Mouse (Mus musculus) heart, embryonic 16.5 days (tissue): ENCODE data around the gene Wnk4. TPM values are rescaled to one million over a fixed set of nuclear protein-coding genes. Genes with fewer than 3 reads are reported as not detected.

ENCODE experiments used
- ATAC-seq: fragments of 200-750 bp; cut with Nextera tagmentation; replicated peaks from 2 replicates; pipeline ENCODE4 v1.8.0; 2017; ENCODE audit warnings: moderate number of reproducible peaks; ENCODE audit not compliant: insufficient read depth, low FRiP score; ENCODE audit errors: extremely low read depth
- H3K27ac ChIP-seq: fragments of 300-500 bp; sonication (generic); 2 replicates; pipeline ENCODE4 v1.5.1; 2014; ENCODE audit warnings: mild to moderate bottlenecking, low read length, control low read depth, moderate library complexity
- H3K27me3 ChIP-seq: fragments of 300-500 bp; sonication (generic); 2 replicates; pipeline ENCODE4 v1.6.1; 2014; ENCODE audit warnings: low read length, mixed read lengths; ENCODE audit not compliant: control insufficient read depth, insufficient read depth
- H3K36me3 ChIP-seq: fragments of 300-500 bp; sonication (generic); 2 replicates; pipeline ENCODE4 v1.6.1; 2014; ENCODE audit not compliant: control insufficient read depth, insufficient read depth
- H3K4me1 ChIP-seq: fragments of 300-500 bp; sonication (generic); 2 replicates; pipeline ENCODE4 v1.6.1; 2014; ENCODE audit warnings: low read length, mixed read lengths; ENCODE audit not compliant: control insufficient read depth, insufficient read depth
- H3K4me2 ChIP-seq: fragments of 300-500 bp; sonication (generic); 2 replicates; pipeline ENCODE4 v1.6.1; 2014; ENCODE audit warnings: low read depth, mild to moderate bottlenecking, control low read depth, low read length
- H3K4me3 ChIP-seq: fragments of 300-500 bp; sonication (generic); 2 replicates; pipeline ENCODE4 v1.5.1; 2014; ENCODE audit warnings: mild to moderate bottlenecking, control low read depth, low read length
- H3K9ac ChIP-seq: fragments of 300-500 bp; sonication (generic); 2 replicates; pipeline ENCODE4 v1.6.1; 2014; ENCODE audit warnings: low read length, control low read depth
- H3K9me3 ChIP-seq: fragments of 300-500 bp; sonication (generic); replicated peaks from 2 replicates; pipeline ENCODE4 v1.6.1; 2016; ENCODE audit warnings: low read length; ENCODE audit not compliant: control insufficient read depth
- WGBS: fragments of 180-500 bp; shearing (Covaris S2); extraction: QIAGEN DNeasy Blood & Tissue Kit; methylation state at CpG from one replicate; pipeline ENCODE4 v1.1.7; 2014; 5-methylcytosine and 5-hydroxymethylcytosine counted together
- polyA plus RNA-seq: library from polyadenylated mRNA; unstranded; fragments of >200 nt; fragmentation: Nextera tagmentation; extraction: Ambion mirVana; gene quantifications from 2 replicates; pipeline ENCODE4 v1.2.1, GENCODE M21; 2015

Gene Wnk4
- polyA plus RNA-seq, 1 experiment from 2014 or later = 7.3 TPM

GRCm38 (mm10) chr11:101251031-101251430 is 9.3 kb upstream of the Wnk4 start:
- Histone ChIP-seq H3K4me1 (peaks cover 17% of the 10 kb centered on the region), H3K9me3 (no peaks in the 10 kb centered on the region), H3K27ac (no peak overlapping the region), H3K4me3 (no peak overlapping the region), H3K27me3 (peaks cover 16% of the 10 kb centered on the region), H3K36me3 (no peaks in the 10 kb centered on the region), H3K9ac (no peak overlapping the region), H3K4me2 (no peak overlapping the region)
- WGBS = 64% methylated on average over 2 of the region's 2 CpGs
- no peak for ATAC-seq

- no peaks in the 10 kb centered on the region for H3K36me3 ChIP-seq
- H3K4me3 ChIP-seq = peak overlapping the region; percentile 80
- peak overlapping the region; percentile 92 for H3K4me2 ChIP-seq
- WGBS = 8% methylated on average over 7 of the region's 7 CpGs
- H3K4me1 ChIP-seq = peaks cover 20% of the 10 kb centered on the region
- peak overlapping the region; percentile 90 for H3K9ac ChIP-seq
- no peaks in the 10 kb centered on the region for H3K9me3 ChIP-seq
- H3K27me3 ChIP-seq = no peaks in the 10 kb centered on the region; the same call in 1 of the 2 replicates
- no peak for ATAC-seq
- H3K27ac ChIP-seq = peak overlapping the region; percentile 88
Observed at GRCm38 (mm10) chr11:101252941-101253340, 7.4 kb upstream of the Wnk4 start.

- H3K27ac ChIP-seq = peak within 1 kb of the TSS; percentile 88
- H3K27me3 ChIP-seq = no peaks in the 10 kb centered on the region
- peaks cover 24% of the 10 kb centered on the region for H3K4me1 ChIP-seq
- H3K4me2 ChIP-seq = peak within 1 kb of the TSS; percentile 92
- H3K9me3 ChIP-seq = no peaks in the 10 kb centered on the region
- no peaks in the 10 kb centered on the region for H3K36me3 ChIP-seq
- H3K9ac ChIP-seq = peak within 1 kb of the TSS; percentile 90
- ATAC-seq = peak; percentile 77
- WGBS = under 1% methylated on average over 40 of the region's 40 CpGs
- H3K4me3 ChIP-seq = peak within 1 kb of the TSS; percentile 80
Observed at GRCm38 (mm10) chr11:101253613-101254389, 6.6 kb upstream of the Wnk4 start, which contains the start of gene Vps25. Gene Vps25, plus strand, starts transcription at chr11:101253707.

- peak overlapping the region; percentile 87 for H3K27ac ChIP-seq
- no peak for ATAC-seq
- H3K4me2 ChIP-seq = peak overlapping the region; percentile 8
- H3K27me3 ChIP-seq = no peaks in the 10 kb centered on the region
- H3K9me3 ChIP-seq = no peaks in the 10 kb centered on the region
- no peak overlapping the region for H3K4me3 ChIP-seq
- H3K36me3 ChIP-seq = no peaks in the 10 kb centered on the region
- WGBS = 49% methylated on average over 13 of the region's 13 CpGs
- H3K9ac ChIP-seq = no peak overlapping the region; the same call in 1 of the 2 replicates
- peaks cover 44% of the 10 kb centered on the region for H3K4me1 ChIP-seq
Observed at GRCm38 (mm10) chr11:101255826-101256775, 4.3 kb upstream of the Wnk4 start.

- no peaks in the 10 kb centered on the region for H3K36me3 ChIP-seq
- peak overlapping the region; percentile 81 for H3K27ac ChIP-seq
- peak; percentile 39 for ATAC-seq
- peak overlapping the region; percentile 99 for H3K4me2 ChIP-seq
- H3K4me3 ChIP-seq = peak overlapping the region; percentile 71
- no peaks in the 10 kb centered on the region for H3K9me3 ChIP-seq
- peaks cover 10% of the 10 kb centered on the region for H3K27me3 ChIP-seq
- H3K9ac ChIP-seq = peak overlapping the region; percentile 79
- 22% methylated on average over 6 of the region's 6 CpGs for WGBS
- peaks cover 44% of the 10 kb centered on the region for H3K4me1 ChIP-seq
Observed at GRCm38 (mm10) chr11:101259261-101259712, 1.1 kb upstream of the Wnk4 start.

GRCm38 (mm10) chr11:101260826-101261380 is 536 bp downstream of the Wnk4 start:
- H3K36me3 ChIP-seq = no peaks in the 10 kb centered on the region
- peak overlapping the region; percentile 71 for H3K4me3 ChIP-seq
- WGBS = under 1% methylated on average over 30 of the region's 30 CpGs
- peak overlapping the region; percentile 79 for H3K9ac ChIP-seq
- peaks cover 21% of the 10 kb centered on the region for H3K27me3 ChIP-seq
- no peaks in the 10 kb centered on the region for H3K9me3 ChIP-seq
- ATAC-seq = no peak
- H3K27ac ChIP-seq = peak overlapping the region; percentile 81
- H3K4me1 ChIP-seq = peaks cover 44% of the 10 kb centered on the region
- H3K4me2 ChIP-seq = peak overlapping the region; percentile 99

GRCm38 (mm10) chr11:101262272-101262967 is 2.1 kb downstream of the Wnk4 start:
- Histone ChIP-seq H3K9ac (no peak overlapping the region), H3K27me3 (peaks cover 25% of the 10 kb centered on the region), H3K4me1 (peaks cover 39% of the 10 kb centered on the region), H3K27ac (no peak overlapping the region), H3K4me3 (peak overlapping the region; percentile 71), H3K4me2 (peak overlapping the region; percentile 99), H3K36me3 (no peaks in the 10 kb centered on the region), H3K9me3 (no peaks in the 10 kb centered on the region)
- ATAC-seq = no peak
- 2% methylated on average over 24 of the region's 24 CpGs for WGBS
